Mouse (Mus musculus) hindbrain, embryonic 10.5 days (tissue): Measurements from ENCODE around the gene Gm32802. TPM values are rescaled to one million over a fixed set of nuclear protein-coding genes. Genes with fewer than 3 reads are reported as not detected.
"Not testable (repeated sequence)": the region's sequence is repeated elsewhere in the genome, so short reads cannot be mapped to it uniquely, and the experiment has no call there.

Experiments
- DNase-seq: peaks from one replicate; pipeline ENCODE4 v3.0.0-alpha.2; 2017; ENCODE audit warnings: low spot score
- H3K27ac ChIP-seq: fragments of 300-500 bp; sonication (generic); 2 replicates; pipeline ENCODE4 v1.5.1; 2016; ENCODE audit warnings: mild to moderate bottlenecking, moderate library complexity
- H3K27me3 ChIP-seq: fragments of 300-500 bp; sonication (generic); 2 replicates; pipeline ENCODE4 v1.6.1; 2016; ENCODE audit warnings: mild to moderate bottlenecking; ENCODE audit not compliant: poor library complexity, insufficient read depth, severe bottlenecking
- H3K36me3 ChIP-seq: fragments of 300-500 bp; sonication (generic); 2 replicates; pipeline ENCODE4 v1.6.1; 2016; ENCODE audit warnings: mild to moderate bottlenecking, moderate library complexity
- H3K4me1 ChIP-seq: fragments of 300-500 bp; sonication (generic); replicated peaks from 2 replicates; pipeline ENCODE4 v1.6.1; 2016; ENCODE audit warnings: mild to moderate bottlenecking
- H3K4me3 ChIP-seq: fragments of 300-500 bp; sonication (generic); 2 replicates; pipeline ENCODE4 v1.5.1; 2016; ENCODE audit warnings: mild to moderate bottlenecking, moderate library complexity
- H3K9me3 ChIP-seq: fragments of 300-500 bp; sonication (generic); 2 replicates; pipeline ENCODE4 v1.6.1; 2016; ENCODE audit warnings: mild to moderate bottlenecking, moderate library complexity
- WGBS: fragments of 180-500 bp; shearing (Covaris S2); methylation state at CpG from one replicate; pipeline ENCODE4 v1.1.7; 2016; 5-methylcytosine and 5-hydroxymethylcytosine counted together
- polyA plus RNA-seq: library from polyadenylated mRNA; unstranded; fragments of >200 nt; fragmentation: Nextera tagmentation; extraction: Ambion mirVana; gene quantifications from 2 replicates; pipeline ENCODE4 v1.2.1, GENCODE M21; 2016

The Gm32802 gene
- polyA plus RNA-seq, 1 experiment from 2014 or later, result 0.12 TPM

- H3K9me3 ChIP-seq, H3K27ac ChIP-seq, H3K36me3 ChIP-seq, H3K27me3 ChIP-seq, H3K4me1 ChIP-seq, DNase-seq, H3K4me3 ChIP-seq: not testable (repeated sequence)
- 42% methylated on average over 2 of the region's 2 CpGs for WGBS
Measured at GRCm38 (mm10) chr10:118302133-118302532, 43.6 kb downstream of the Gm32802 start.

Other genes with a start within 250 kb of the Gm32802 start
- gene Mdm1, start 116.9 kb upstream of the Gm32802 start, polyA plus RNA-seq, result 52.1 and 53.5 TPM in 2 replicates
- gene Il22, start 53.7 kb upstream of the Gm32802 start, polyA plus RNA-seq, result not detected in 2 replicates
- gene Gm32717, start 17.9 kb upstream of the Gm32802 start, polyA plus RNA-seq, result 0.06 and 0.12 TPM in 2 replicates
- not detected in 2 replicates for gene Iltifb, start 36.4 kb downstream of the Gm32802 start, polyA plus RNA-seq
- not detected in 2 replicates for gene Gm9040, start 68.3 kb downstream of the Gm32802 start, polyA plus RNA-seq
- gene Gm9044, start 73.7 kb downstream of the Gm32802 start, polyA plus RNA-seq, result not detected in 2 replicates
- 0.09 TPM in 1 of 2 replicates, not detected in the other for gene Gm9045, start 79.1 kb downstream of the Gm32802 start, polyA plus RNA-seq
- not detected in 2 replicates for gene Gm9046, start 84.6 kb downstream of the Gm32802 start, polyA plus RNA-seq
- not detected in 2 replicates for gene Gm9048, start 90.0 kb downstream of the Gm32802 start, polyA plus RNA-seq
- gene Gm9049, start 95.4 kb downstream of the Gm32802 start, polyA plus RNA-seq, result 0.09 TPM in 1 of 2 replicates, not detected in the other
- gene Ifng, start 182.4 kb downstream of the Gm32802 start, polyA plus RNA-seq, result not detected in 2 replicates